In genomic region chr6:21431120-21431519, GRCm38 (mm10) we compare ENCODE assay signal across 21 mouse cellular contexts.
DNase-seq lines count a peak whose midpoint lies in the region; TF ChIP-seq lines count a peak whose summit lies in the region.
"Had no signal": no experiment of that assay in that cellular context is flagged by ENCODE, and none has a peak within 500 bp of the region (broad histone marks: within the 10 kb centered on the region; RNA-seq: fewer than 3 reads in every experiment).

No protein-coding gene starts in this region.

- 0 out of 2 replicates have a peak overlapping the region, but pooled peaks have one; percentile 18 for H3K27ac ChIP-seq in layer of hippocampus, adult 2 months
- H3K27ac ChIP-seq: embryonic facial prominence, embryonic 12.5 days; embryonic facial prominence, embryonic 15.5 days; heart, adult 2 months; heart, embryonic 10.5 days; heart, embryonic 13.5 days; hindbrain, embryonic 14.5 days; hindbrain, postnatal 0 days had no signal

- H3K4me3 ChIP-seq in layer of hippocampus, adult 2 months: no peak overlapping the region
- H3K4me3 ChIP-seq: embryonic facial prominence, embryonic 12.5 days; embryonic facial prominence, embryonic 15.5 days; heart, adult 2 months; heart, embryonic 10.5 days; heart, embryonic 13.5 days had no signal

- DNase-seq in cerebellum, adult 11 months: peak; percentile 14
- no peak for DNase-seq in cerebellum, adult 8-10 months
- peak; percentile 52 for DNase-seq in cerebellum, adult 9-10 months
- DNase-seq in cerebellum, postnatal 14 days: no peak
- DNase-seq in layer of hippocampus, adult 2 months (ENCODE audit: low spot score in 2 of 2): no peak
- DNase-seq in layer of hippocampus, adult 9-10 months (ENCODE audit: low spot score): no peak
- DNase-seq: adrenal gland, adult 8-10 months; adrenal gland, postnatal 25 days; forebrain, postnatal 0 days; gastrocnemius, postnatal 10 days; gastrocnemius, postnatal 36 days; heart, adult 2 months; heart, postnatal 14 days; heart, postnatal 4 days; kidney, adult 18-20 months had no signal

- no peak for TF ChIP-seq CTCF in layer of hippocampus, adult 2 months (conservative IDR thresholded peaks at IDR 0.05)

Comparison
In these comparisons a context has a peak if more than half of its experiments do, and no peak if none do; other contexts are left out.
1. DNase-seq: peak in cerebellum, adult 11 months (single experiment) and cerebellum, adult 9-10 months (single experiment); none in cerebellum, adult 8-10 months (single experiment), cerebellum, postnatal 14 days (0 of 2), layer of hippocampus, adult 2 months (0 of 2) and layer of hippocampus, adult 9-10 months (single experiment).